Mouse (Mus musculus): ENCODE measurements around the gene Snupn.
"Not testable (repeated sequence)": the region's sequence is repeated elsewhere in the genome, so short reads cannot be mapped to it uniquely, and the experiment has no call there.

GRCm38 (mm10) chr9:56997206-56997605 lies 46.5 kb downstream of the Snupn start:
- not testable (repeated sequence) for TF ChIP-seq POLR2A (IDR thresholded peaks at IDR 0.05; ENCODE audit: borderline replicate concordance, control insufficient read depth, low read depth, low read length); CTCF (IDR thresholded peaks at IDR 0.05; ENCODE audit: control insufficient read depth, insufficient read depth, low read length)
